Comparison of ENCODE assay signal across 13 mouse cellular contexts in the genomic region with DNA sequence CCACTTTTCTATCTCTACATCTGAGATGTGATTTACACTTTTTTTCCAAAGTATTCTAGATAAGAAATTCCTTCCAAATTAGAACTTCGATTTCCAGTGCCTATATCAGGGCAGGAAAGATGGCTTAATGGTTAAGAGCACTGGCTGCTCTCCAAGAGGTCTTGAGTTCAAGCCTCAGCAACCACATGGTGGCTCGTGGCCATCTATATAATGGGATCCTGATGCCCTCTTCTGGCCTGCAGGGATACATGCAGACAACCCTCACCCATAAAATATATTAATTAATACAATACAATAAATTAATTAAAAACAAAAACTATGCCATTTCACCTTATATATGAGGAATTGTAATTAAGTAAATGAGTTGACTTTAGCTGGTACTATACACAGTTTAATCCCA. TPM values are rescaled to one million over a fixed set of nuclear protein-coding genes. Genes with fewer than 3 reads are reported as not detected.
A peak's percentile ranks its signal among the peaks of the same experiment; 100 is the strongest.
DNase-seq lines count a peak whose midpoint lies in the region; ATAC-seq lines count a peak whose summit lies in the region.
"Had no signal": no experiment of that assay in that cellular context is flagged by ENCODE, and none has a peak within 500 bp of the region (broad histone marks: within the 10 kb centered on the region; RNA-seq: fewer than 3 reads in every experiment).

No protein-coding gene starts in this region.

- H3K9ac ChIP-seq in kidney, embryonic 16.5 days (replicated peaks; ENCODE audit: low read length), result no peak overlapping the region
- H3K9ac ChIP-seq: embryonic facial prominence, embryonic 15.5 days; midbrain, embryonic 15.5 days had no signal

- ATAC-seq in kidney, embryonic 16.5 days (ENCODE audit: low FRiP score, low TSS enrichment), result no peak
- peak; percentile 78 for ATAC-seq in CD4-positive, CD25-positive, alpha-beta regulatory T cell, adult 4 months
- peak; percentile 54 for ATAC-seq in activated CD4-positive, CD25-positive, alpha-beta regulatory T cell, adult 4 months
- ATAC-seq: midbrain, embryonic 15.5 days had no signal

- no peak overlapping the region for H3K4me3 ChIP-seq in kidney, embryonic 16.5 days (ENCODE audit: low read length)
- H3K4me3 ChIP-seq: embryonic facial prominence, embryonic 15.5 days; midbrain, embryonic 15.5 days had no signal

- 63% methylated on average over 2 of the region's 2 CpGs for WGBS in kidney, embryonic 16.5 days

- no peak overlapping the region for H3K4me2 ChIP-seq in kidney, embryonic 16.5 days (replicated peaks; ENCODE audit: low read depth, low read length)
- H3K4me2 ChIP-seq: embryonic facial prominence, embryonic 15.5 days; midbrain, embryonic 15.5 days had no signal

- H3K27ac ChIP-seq in kidney, embryonic 16.5 days (ENCODE audit: low read length), result no peak overlapping the region
- H3K27ac ChIP-seq: embryonic facial prominence, embryonic 15.5 days; midbrain, embryonic 15.5 days had no signal

- peaks cover 8% of the 10 kb centered on the region; the same call in 1 of the 2 replicates for H3K27me3 ChIP-seq in kidney, embryonic 16.5 days (ENCODE audit: insufficient read depth, low read length)
- H3K27me3 ChIP-seq: embryonic facial prominence, embryonic 15.5 days had no signal

- no peaks in the 10 kb centered on the region for H3K36me3 ChIP-seq in kidney, embryonic 16.5 days (ENCODE audit: insufficient read depth, low read length)
- H3K36me3 ChIP-seq: embryonic facial prominence, embryonic 15.5 days; midbrain, embryonic 15.5 days had no signal

- peak; percentile 37 for DNase-seq in kidney, adult 9 months
- DNase-seq in lung, postnatal 10 days, result peak; percentile 5
- DNase-seq in urinary bladder, postnatal 25 days (ENCODE audit: low spot score), result no peak
- DNase-seq in thymus, postnatal 0 days (ENCODE audit: low spot score), result no peak
- DNase-seq in adrenal gland, adult (ENCODE audit: inconsistent age in 2 of 2, low spot score in 1 of 2), result no peak

- H3K9me3 ChIP-seq in kidney, embryonic 16.5 days (ENCODE audit: low read length), result no peaks in the 10 kb centered on the region
- H3K9me3 ChIP-seq: embryonic facial prominence, embryonic 15.5 days; midbrain, embryonic 15.5 days had no signal

- no peaks in the 10 kb centered on the region for H3K4me1 ChIP-seq in kidney, embryonic 16.5 days (ENCODE audit: insufficient read depth, low read length)
- H3K4me1 ChIP-seq: embryonic facial prominence, embryonic 15.5 days had no signal

RNA-seq across cellular contexts. Expression of a gene that starts 14.9 kb away (rescaled TPM):
- polyA plus RNA-seq in kidney, embryonic 16.5 days (2015; fragmentation: Nextera tagmentation; extraction: Ambion mirVana), result 3.0 and 4.3 TPM in 2 replicates
- 1 to 10 TPM; 3.1 to 3.2 TPM for polyA plus RNA-seq in CD4-positive, CD25-positive, alpha-beta regulatory T cell, adult 4 months (2017; shearing (Covaris generic))
- 1 to 10 TPM; 2.4 to 3.4 TPM for polyA plus RNA-seq in activated CD4-positive, CD25-positive, alpha-beta regulatory T cell, adult 4 months (2017; shearing (Covaris generic))
- polyA plus RNA-seq in thymus, postnatal 0 days (2015; fragmentation: Nextera tagmentation; extraction: Ambion mirVana), result 0.28 and 0.48 TPM in 2 replicates

RNA-seq across cellular contexts. Expression of a gene that starts 43.0 kb away (rescaled TPM):
- 0.20 and 0.67 TPM in 2 replicates for polyA plus RNA-seq in kidney, embryonic 16.5 days (2015; fragmentation: Nextera tagmentation; extraction: Ambion mirVana)
- polyA plus RNA-seq in CD4-positive, CD25-positive, alpha-beta regulatory T cell, adult 4 months (2017; shearing (Covaris generic)), result under 1 TPM; 0.67 to 0.87 TPM
- polyA plus RNA-seq in activated CD4-positive, CD25-positive, alpha-beta regulatory T cell, adult 4 months (2017; shearing (Covaris generic)), result under 1 TPM in 1 of 2 experiments, not detected in 1; 0.42 TPM
- 0.23 and 0.42 TPM in 2 replicates for polyA plus RNA-seq in thymus, postnatal 0 days (2015; fragmentation: Nextera tagmentation; extraction: Ambion mirVana)
- polyA plus RNA-seq: heart, embryonic 16.5 days had no signal

RNA-seq across cellular contexts. Expression of a gene that starts 50.0 kb away (rescaled TPM):
- not detected in 2 replicates for polyA plus RNA-seq in kidney, embryonic 16.5 days (2015; fragmentation: Nextera tagmentation; extraction: Ambion mirVana)
- not detected for polyA plus RNA-seq in CD4-positive, CD25-positive, alpha-beta regulatory T cell, adult 4 months (2017; shearing (Covaris generic))
- not detected for polyA plus RNA-seq in activated CD4-positive, CD25-positive, alpha-beta regulatory T cell, adult 4 months (2017; shearing (Covaris generic))
- polyA plus RNA-seq in thymus, postnatal 0 days (2015; fragmentation: Nextera tagmentation; extraction: Ambion mirVana), result 0.14 TPM in 1 of 2 replicates, not detected in the other
- polyA plus RNA-seq: embryonic facial prominence, embryonic 15.5 days; heart, embryonic 16.5 days; limb, embryonic 14.5 days; midbrain, embryonic 15.5 days; urinary bladder, adult 2 months had no signal

RNA-seq across cellular contexts. Expression of a gene that starts 50.6 kb away (rescaled TPM):
- polyA plus RNA-seq in kidney, embryonic 16.5 days (2015; fragmentation: Nextera tagmentation; extraction: Ambion mirVana), result not detected in 2 replicates
- not detected for polyA plus RNA-seq in CD4-positive, CD25-positive, alpha-beta regulatory T cell, adult 4 months (2017; shearing (Covaris generic))
- polyA plus RNA-seq in activated CD4-positive, CD25-positive, alpha-beta regulatory T cell, adult 4 months (2017; shearing (Covaris generic)), result not detected
- not detected in 2 replicates for polyA plus RNA-seq in thymus, postnatal 0 days (2015; fragmentation: Nextera tagmentation; extraction: Ambion mirVana)
- polyA plus RNA-seq: embryonic facial prominence, embryonic 15.5 days; heart, embryonic 16.5 days; limb, embryonic 14.5 days; midbrain, embryonic 15.5 days had no signal

Comparison
In these comparisons a context has a peak if more than half of its experiments do, and no peak if none do; other contexts are left out.
1. DNase-seq: peak in kidney, adult 9 months (single experiment) and lung, postnatal 10 days (single experiment); none in urinary bladder, postnatal 25 days (single experiment), thymus, postnatal 0 days (single experiment) and adrenal gland, adult (0 of 2).